In the genomic region with DNA sequence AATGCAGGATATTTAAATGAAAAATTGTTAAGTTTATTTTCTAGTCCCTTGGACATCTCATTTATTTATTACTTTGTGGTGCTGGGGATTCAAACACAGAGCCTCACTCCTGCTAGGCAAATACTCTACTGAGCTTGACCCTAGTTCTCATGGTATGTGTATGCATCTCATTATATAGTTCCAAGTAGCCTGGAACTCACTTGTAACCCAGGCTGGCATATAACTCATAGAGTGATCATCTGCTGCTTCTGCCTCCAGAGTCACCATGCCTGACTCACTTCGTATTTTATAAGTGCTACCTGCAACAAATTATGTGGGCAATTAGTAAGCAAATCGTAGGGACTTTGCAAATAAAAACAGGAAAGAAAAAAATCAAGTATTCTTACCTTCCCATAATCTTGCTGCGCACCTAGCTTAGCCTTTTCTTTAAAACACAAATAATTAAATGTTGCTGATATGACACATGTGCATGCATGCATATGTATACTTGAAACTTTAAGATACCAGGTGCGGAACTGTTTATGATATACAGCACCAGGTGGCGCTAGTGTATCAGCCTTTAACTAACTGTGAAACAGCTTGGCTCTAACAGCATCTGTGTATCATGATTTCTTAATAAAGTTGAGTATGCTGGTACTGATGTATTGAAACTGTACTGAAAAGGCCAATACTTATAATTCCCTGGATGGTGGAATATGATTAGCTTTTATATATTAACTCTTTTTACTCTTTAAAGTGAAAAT, we compare ENCODE assay signal across 9 mouse cellular contexts. TPM values are rescaled to one million over a fixed set of nuclear protein-coding genes. Genes with fewer than 3 reads are reported as not detected.
DNase-seq lines count a peak whose midpoint lies in the region; ATAC-seq lines count a peak whose summit lies in the region.
"Had no signal": no experiment of that assay in that cellular context is flagged by ENCODE, and none has a peak within 500 bp of the region (broad histone marks: within the 10 kb centered on the region; RNA-seq: fewer than 3 reads in every experiment).

No protein-coding gene starts in this region.

- H3K4me3 ChIP-seq in limb, embryonic 10.5 days, result no peak overlapping the region
- H3K4me3 ChIP-seq in midbrain, embryonic 16.5 days (ENCODE audit: low read depth, low read length), result no peak overlapping the region
- H3K4me3 ChIP-seq: embryonic facial prominence, embryonic 12.5 days had no signal

- H3K36me3 ChIP-seq in limb, embryonic 10.5 days, result no peaks in the 10 kb centered on the region
- no peaks in the 10 kb centered on the region for H3K36me3 ChIP-seq in midbrain, embryonic 16.5 days (ENCODE audit: control insufficient read depth, insufficient read depth, low read length)
- no peaks in the 10 kb centered on the region for H3K36me3 ChIP-seq in splenic B cell, adult 2 months (ENCODE audit: control insufficient read depth, insufficient read depth, low read length, poor library complexity, severe bottlenecking)
- H3K36me3 ChIP-seq: embryonic facial prominence, embryonic 12.5 days had no signal

- WGBS in limb, embryonic 10.5 days, result 38% methylated on average over 5 of the region's 5 CpGs
- WGBS in midbrain, embryonic 16.5 days, result 40% methylated on average over 5 of the region's 5 CpGs

- H3K4me2 ChIP-seq in midbrain, embryonic 16.5 days (ENCODE audit: low read length), result no peak overlapping the region
- H3K4me2 ChIP-seq: embryonic facial prominence, embryonic 12.5 days had no signal

- no peaks in the 10 kb centered on the region for H3K9me3 ChIP-seq in limb, embryonic 10.5 days (replicated peaks)
- no peaks in the 10 kb centered on the region for H3K9me3 ChIP-seq in midbrain, embryonic 16.5 days (replicated peaks; ENCODE audit: control insufficient read depth, low read length, poor library complexity, severe bottlenecking)
- H3K9me3 ChIP-seq: embryonic facial prominence, embryonic 12.5 days had no signal

- H3K27me3 ChIP-seq in limb, embryonic 10.5 days (ENCODE audit: low read depth, poor library complexity, severe bottlenecking), result no peaks in the 10 kb centered on the region
- no peaks in the 10 kb centered on the region for H3K27me3 ChIP-seq in midbrain, embryonic 16.5 days (ENCODE audit: control insufficient read depth, insufficient read depth, low read depth, low read length)
- no peaks in the 10 kb centered on the region for H3K27me3 ChIP-seq in splenic B cell, adult 2 months (ENCODE audit: control insufficient read depth, insufficient read depth, low read length, poor library complexity, severe bottlenecking)
- H3K27me3 ChIP-seq: embryonic facial prominence, embryonic 12.5 days had no signal

- no peaks in the 10 kb centered on the region for H3K4me1 ChIP-seq in limb, embryonic 10.5 days
- no peaks in the 10 kb centered on the region for H3K4me1 ChIP-seq in midbrain, embryonic 16.5 days (ENCODE audit: control insufficient read depth, insufficient read depth, low read length)
- H3K4me1 ChIP-seq: embryonic facial prominence, embryonic 12.5 days had no signal

- DNase-seq in urinary bladder, postnatal 25 days (ENCODE audit: low spot score), result peak; percentile 42
- no peak for DNase-seq in urinary bladder, postnatal 4 days (ENCODE audit: low spot score in 2 of 2)
- DNase-seq in cerebellum, adult 9-11 months, result peak; percentile 58
- peak; percentile 52 to 85 for DNase-seq in frontal cortex, postnatal 36 days (ENCODE audit: low spot score in 2 of 2)
- peak; percentile 53 to 81 for DNase-seq in kidney, adult 8-10 months
- DNase-seq in limb, embryonic 10.5 days (ENCODE audit: low spot score), result peak; percentile 56
- DNase-seq in splenic B cell, adult 2 months (ENCODE audit: low read depth, low spot score), result peak; percentile 92

- H3K27ac ChIP-seq in limb, embryonic 10.5 days, result no peak overlapping the region
- no peak overlapping the region for H3K27ac ChIP-seq in midbrain, embryonic 16.5 days (ENCODE audit: low read length)
- H3K27ac ChIP-seq: embryonic facial prominence, embryonic 12.5 days had no signal

- H3K9ac ChIP-seq in midbrain, embryonic 16.5 days (ENCODE audit: low read depth, low read length), result no peak overlapping the region
- H3K9ac ChIP-seq: embryonic facial prominence, embryonic 12.5 days had no signal

- ATAC-seq in midbrain, embryonic 16.5 days, result peak; percentile 73

RNA-seq across cellular contexts. Expression of a gene that starts 15.1 kb away (rescaled TPM):
- not detected in 2 replicates for polyA plus RNA-seq in limb, embryonic 10.5 days (2016; fragmentation: Nextera tagmentation; extraction: Ambion mirVana)
- polyA plus RNA-seq in midbrain, embryonic 16.5 days (2015; fragmentation: Nextera tagmentation; extraction: Ambion mirVana), result not detected in 2 replicates
- polyA plus RNA-seq: embryonic facial prominence, embryonic 12.5 days had no signal

RNA-seq across cellular contexts. Expression of a gene that starts 19.0 kb away (rescaled TPM):
- not detected in 2 replicates for polyA plus RNA-seq in limb, embryonic 10.5 days (2016; fragmentation: Nextera tagmentation; extraction: Ambion mirVana)
- not detected in 2 replicates for polyA plus RNA-seq in midbrain, embryonic 16.5 days (2015; fragmentation: Nextera tagmentation; extraction: Ambion mirVana)
- polyA plus RNA-seq: embryonic facial prominence, embryonic 12.5 days had no signal

RNA-seq across cellular contexts. Expression of a gene that starts 23.4 kb away (rescaled TPM):
- not detected in 2 replicates for polyA plus RNA-seq in limb, embryonic 10.5 days (2016; fragmentation: Nextera tagmentation; extraction: Ambion mirVana)
- not detected in 2 replicates for polyA plus RNA-seq in midbrain, embryonic 16.5 days (2015; fragmentation: Nextera tagmentation; extraction: Ambion mirVana)
- polyA plus RNA-seq: embryonic facial prominence, embryonic 12.5 days had no signal

RNA-seq across cellular contexts. Expression of a gene that starts 30.9 kb away (rescaled TPM):
- polyA plus RNA-seq in limb, embryonic 10.5 days (2016; fragmentation: Nextera tagmentation; extraction: Ambion mirVana), result 0.30 TPM in 1 of 2 replicates, not detected in the other
- not detected in 2 replicates for polyA plus RNA-seq in midbrain, embryonic 16.5 days (2015; fragmentation: Nextera tagmentation; extraction: Ambion mirVana)
- polyA plus RNA-seq: embryonic facial prominence, embryonic 12.5 days had no signal

RNA-seq across cellular contexts. Expression of a gene that starts 47.7 kb away (rescaled TPM):
- polyA plus RNA-seq in limb, embryonic 10.5 days (2016; fragmentation: Nextera tagmentation; extraction: Ambion mirVana), result not detected in 2 replicates
- 0.07 TPM in 1 of 2 replicates, not detected in the other for polyA plus RNA-seq in midbrain, embryonic 16.5 days (2015; fragmentation: Nextera tagmentation; extraction: Ambion mirVana)
- polyA plus RNA-seq: embryonic facial prominence, embryonic 12.5 days had no signal

Comparison
In these comparisons a context has a peak if more than half of its experiments do, and no peak if none do; other contexts are left out.
1. DNase-seq: peak in urinary bladder, postnatal 25 days (single experiment), cerebellum, adult 9-11 months (single experiment), frontal cortex, postnatal 36 days (2 of 2), kidney, adult 8-10 months (2 of 2), limb, embryonic 10.5 days (single experiment) and splenic B cell, adult 2 months (single experiment); none in urinary bladder, postnatal 4 days (0 of 2).